Mouse (Mus musculus) ES-E14 (cell line): ENCODE data around the gene Gm48552. TPM values are rescaled to one million over a fixed set of nuclear protein-coding genes. Genes with fewer than 3 reads are reported as not detected.

Experiments
- DNase-seq: peaks from one replicate; pipeline ENCODE4 v3.0.0-alpha.2; 2013; ENCODE audit warnings: low read depth, low spot score
- H3K27ac ChIP-seq: 2 replicates; pipeline ENCODE4 v1.5.1; 2012; ENCODE audit warnings: low read depth, mild to moderate bottlenecking, low read length, moderate library complexity, mixed read lengths; ENCODE audit not compliant: poor library complexity, insufficient read depth, severe bottlenecking
- H3K36me3 ChIP-seq: 2 replicates; pipeline ENCODE4 v1.6.1; 2012; ENCODE audit warnings: mild to moderate bottlenecking, low read length, moderate library complexity, mixed read lengths; ENCODE audit not compliant: control insufficient read depth, poor library complexity, insufficient read depth, severe bottlenecking
- H3K4me1 ChIP-seq, 2 experiments: fragments of 150-350 bp in 1 of 2; sonication (generic) in 1 of 2; 2 replicates each; pipeline ENCODE4 v1.6.1; 2012; ENCODE audit warnings: low read length in 2 of 2, mild to moderate bottlenecking in 1 of 2, mixed read lengths in 1 of 2; ENCODE audit not compliant: control insufficient read depth in 2 of 2, insufficient read depth in 2 of 2, poor library complexity in 1 of 2
- H3K4me3 ChIP-seq, 2 experiments: fragments of 150-350 bp in 1 of 2; sonication (generic) in 1 of 2; 2 replicates each; pipeline ENCODE4 v1.5.1; 2012; ENCODE audit warnings: low read length in 2 of 2, low read depth in 1 of 2, mild to moderate bottlenecking in 1 of 2, mixed read lengths in 1 of 2; ENCODE audit not compliant: insufficient read depth in 1 of 2, poor library complexity in 1 of 2, severe bottlenecking in 1 of 2
- H3K9ac ChIP-seq: 2 replicates; pipeline ENCODE4 v1.6.1; 2012; ENCODE audit warnings: low read depth, mild to moderate bottlenecking, low read length, mixed read lengths; ENCODE audit not compliant: poor library complexity, insufficient read depth, severe bottlenecking
- H3K9me3 ChIP-seq: fragments of 150-350 bp; sonication (generic); 2 replicates; pipeline ENCODE4 v1.6.1; 2012; ENCODE audit warnings: low read depth, mild to moderate bottlenecking, low read length; ENCODE audit not compliant: control insufficient read depth, insufficient read depth
- CHD2 ChIP-seq: IDR thresholded peaks from 2 replicates; pipeline ENCODE4 v1.6.1; 2014; ENCODE audit warnings: mild to moderate bottlenecking, low read depth, low read length, inconsistent platforms
- HCFC1 ChIP-seq: IDR thresholded peaks from 2 replicates; pipeline ENCODE4 v1.6.1; 2012; ENCODE audit warnings: low read length, inconsistent platforms, borderline replicate concordance; ENCODE audit not compliant: insufficient read depth
- MAFK ChIP-seq: IDR thresholded peaks from 2 replicates; pipeline ENCODE4 v1.6.1; 2014; ENCODE audit warnings: mild to moderate bottlenecking, low read depth, low read length, inconsistent platforms; ENCODE audit not compliant: insufficient read depth
- ZC3H11A ChIP-seq: IDR thresholded peaks from 2 replicates; pipeline ENCODE4 v1.6.1; 2012; ENCODE audit warnings: low read depth, mild to moderate bottlenecking, inconsistent platforms, low read length, borderline replicate concordance
- ZNF384 ChIP-seq: IDR thresholded peaks from 2 replicates; pipeline ENCODE4 v1.6.1; 2012; ENCODE audit warnings: low read depth, low read length, inconsistent platforms
- in situ Hi-C, 2 experiments: fragments of 600-800 bp; cut with MboI; formaldehyde crosslinking; loops; one replicate each; pipeline ENCODE4 v1.15.1; 2025; ENCODE audit warnings: low sequenced_read_pairs in 2 of 2, inconsistent platforms in 1 of 2; ENCODE audit not compliant: unreplicated experiment in 2 of 2
- total RNA-seq: library from RNA; depleted of rRNA; stranded (reverse); fragments of 300-350 nt; gene quantifications from 2 replicates; pipeline ENCODE4 v1.2.3, GENCODE M21; 2012

Gene Gm48552
- total RNA-seq, 1 experiment: 2.5 TPM

DNA sequence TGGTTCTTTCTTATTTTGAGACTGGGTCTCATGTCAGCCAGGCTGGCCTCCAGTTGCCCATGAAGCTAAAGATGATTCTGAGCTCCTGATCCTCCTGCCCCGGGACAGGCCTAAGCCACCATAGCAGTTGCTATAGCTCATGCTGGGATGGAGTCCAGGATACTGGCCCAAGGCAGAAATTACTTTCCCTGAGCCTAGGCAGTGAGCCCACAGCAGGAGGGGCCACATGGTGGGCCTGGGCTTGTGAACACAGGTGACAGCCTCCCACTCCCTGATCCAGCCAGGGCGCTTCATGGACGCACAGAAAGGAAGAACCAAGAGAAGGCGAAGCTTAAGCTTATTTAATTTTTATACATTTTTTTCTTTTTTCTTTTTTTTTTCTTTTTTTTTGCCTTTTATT, 7.1 kb downstream of the Gm48552 start:
- DNase-seq: no peak
- no peak for TF ChIP-seq ZNF384
- Histone ChIP-seq H3K4me1 (peaks cover 4 to 35% of the 10 kb centered on the region in 2 experiments; a peak in 2 of 4 replicates), H3K4me3 (no peak overlapping the region), H3K9ac (no peak overlapping the region), H3K36me3 (peaks cover 3% of the 10 kb centered on the region; the same call in 1 of the 2 replicates), H3K9me3 (no peaks in the 10 kb centered on the region), H3K27ac (no peak overlapping the region)
- in situ Hi-C loops: loop anchor here in 1 of 2 experiments (5.0 kb wide), 1 partner anchor 56 kb away; no protein-coding TSS in a partner anchor

DNA sequence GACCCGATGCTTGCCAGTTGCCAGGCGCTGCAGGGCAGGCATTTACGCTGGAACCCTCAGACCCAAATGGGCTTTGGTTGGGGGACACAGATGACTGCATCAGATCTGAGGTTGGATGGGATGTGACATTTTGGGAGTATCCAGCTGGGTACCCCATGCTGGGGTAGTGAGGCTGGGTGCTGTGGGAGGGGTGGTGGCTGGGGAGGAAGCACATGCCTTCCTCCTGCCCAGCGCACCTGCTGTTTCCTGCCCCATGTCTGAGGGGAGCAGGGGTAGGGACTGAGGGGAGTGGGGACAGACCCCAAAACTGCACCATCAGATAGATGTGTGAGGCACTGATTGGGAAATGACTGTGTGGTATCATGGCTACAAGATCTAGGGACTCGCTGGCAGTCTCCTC, 7.9 kb downstream of the Gm48552 start:
- TF ChIP-seq HCFC1 (no peak), ZC3H11A (no peak), CHD2 (no peak), ZNF384 (no peak), MAFK (no peak)
- Histone ChIP-seq H3K4me1 (peaks cover 5 to 39% of the 10 kb centered on the region in 2 experiments; a peak in 2 of 4 replicates), H3K9me3 (no peaks in the 10 kb centered on the region), H3K36me3 (peaks cover 3% of the 10 kb centered on the region; the same call in 1 of the 2 replicates), H3K27ac (no peak overlapping the region), H3K9ac (no peak overlapping the region), H3K4me3 (no peak overlapping the region)
- in situ Hi-C loops: loop anchor here in 1 of 2 experiments (5.0 kb wide), 1 partner anchor 56 kb away; no protein-coding TSS in a partner anchor
- no peak for DNase-seq

GRCm38 (mm10) chr10:81399296-81399695, 10.5 kb downstream of the Gm48552 start:
- peaks cover 4% of the 10 kb centered on the region; the same call in 1 of the 2 replicates for H3K36me3 ChIP-seq
- no peak overlapping the region for H3K9ac ChIP-seq
- peaks cover 8 to 50% of the 10 kb centered on the region in 2 experiments; a peak in 3 of 4 replicates for H3K4me1 ChIP-seq
- no peaks in the 10 kb centered on the region for H3K9me3 ChIP-seq
- no peak for DNase-seq
- in situ Hi-C loops: loop anchor here in 1 of 2 experiments (5.0 kb wide), 1 partner anchor 53 kb away; no protein-coding TSS in a partner anchor
- TF ChIP-seq ZNF384 (no peak), ZC3H11A (no peak), CHD2 (no peak), HCFC1 (no peak), MAFK (no peak)
- H3K4me3 ChIP-seq: peak overlapping the region in 1 of 2 experiments; percentile 47; a peak in 1 of 4 replicates
- no peak overlapping the region for H3K27ac ChIP-seq

DNA sequence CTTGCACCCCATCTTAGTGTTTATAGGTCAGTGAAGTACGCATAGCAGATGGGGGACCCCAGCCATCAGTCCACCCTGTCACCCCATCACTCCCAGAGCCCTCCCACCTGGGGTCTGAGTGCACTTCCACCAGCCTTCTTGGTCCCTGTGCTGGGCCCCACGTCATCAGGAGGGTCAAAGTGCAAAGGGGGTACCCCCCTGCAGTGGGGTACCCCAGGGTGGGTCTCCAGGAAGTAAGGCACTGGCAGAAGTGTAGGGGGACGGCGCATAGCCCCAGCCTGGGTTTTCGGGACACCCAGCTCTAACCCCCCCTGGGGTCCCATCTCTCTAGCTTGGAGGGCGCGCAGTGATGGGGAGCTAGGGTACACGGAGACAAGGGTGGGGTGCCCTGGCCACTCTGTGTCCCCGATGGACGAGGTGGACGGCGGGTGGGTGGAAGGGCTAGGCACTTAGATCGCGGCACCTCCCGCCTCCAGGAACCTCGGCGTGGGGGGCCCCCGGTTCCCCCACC, 11.0 kb downstream of the Gm48552 start:
- peak overlapping the region; percentile 47 to 51; a peak in 3 of 4 replicates for H3K4me3 ChIP-seq
- TF ChIP-seq ZC3H11A (no peak), ZNF384 (no peak), HCFC1 (no peak), CHD2 (no peak), MAFK (no peak)
- in situ Hi-C loops: loop anchor here in 1 of 2 experiments (5.0 kb wide), 1 partner anchor 52 kb away; no protein-coding TSS in a partner anchor
- no peaks in the 10 kb centered on the region for H3K9me3 ChIP-seq
- peak overlapping the region; percentile 33; the same call in 1 of the 2 replicates for H3K9ac ChIP-seq
- peaks cover 9% of the 10 kb centered on the region; the same call in 1 of the 2 replicates for H3K36me3 ChIP-seq
- no peak overlapping the region for H3K27ac ChIP-seq
- DNase-seq: no peak
- peaks cover 8 to 55% of the 10 kb centered on the region in 2 experiments; a peak in 3 of 4 replicates for H3K4me1 ChIP-seq
